Mouse (Mus musculus) mature B cell (primary cell): ENCODE measurements around the gene Cnpy2.

Source experiments
- in situ Hi-C: fragments of 300-500 bp; cut with MboI; formaldehyde crosslinking; loops from 2 replicates; pipeline ENCODE4 v1.14.3; 2019

The Cnpy2 gene

GRCm38 (mm10) chr10:128315578-128315977 is 6.7 kb upstream of the Cnpy2 start:
- in situ Hi-C loops: no loop called here

- in situ Hi-C loops: no loop called here
Measured at GRCm38 (mm10) chr10:128321641-128322040, 618 bp upstream of the Cnpy2 start.

- in situ Hi-C loops: no loop called here
Measured at GRCm38 (mm10) chr10:128323516-128323915, 1.3 kb downstream of the Cnpy2 start.

- in situ Hi-C loops: no loop called here
Measured at GRCm38 (mm10) chr10:128326825-128327224, 4.6 kb downstream of the Cnpy2 start.

- in situ Hi-C loops: no loop called here
Measured at GRCm38 (mm10) chr10:128327610-128328009, 5.4 kb downstream of the Cnpy2 start.

- in situ Hi-C loops: loop anchor here (10.0 kb wide), 1 partner anchor 122 kb away; the partner anchor contains the start of gene Smarcc2
Measured at GRCm38 (mm10) chr10:128332358-128333249, 10.3 kb downstream of the Cnpy2 start.

GRCm38 (mm10) chr10:128335582-128335981 is 13.3 kb downstream of the Cnpy2 start:
- in situ Hi-C loops: loop anchor here (10.0 kb wide), 1 partner anchor 119 kb away; the partner anchor contains the start of gene Smarcc2

GRCm38 (mm10) chr10:128336195-128336594 is 13.9 kb downstream of the Cnpy2 start:
- in situ Hi-C loops: loop anchor here (10.0 kb wide), 1 partner anchor 119 kb away; the partner anchor contains the start of gene Smarcc2

- in situ Hi-C loops: loop anchor here (10.0 kb wide), 1 partner anchor 118 kb away; the partner anchor contains the start of gene Smarcc2
Measured at GRCm38 (mm10) chr10:128336597-128336996, 14.3 kb downstream of the Cnpy2 start.

GRCm38 (mm10) chr10:128337306-128338181 is 15.3 kb downstream of the Cnpy2 start, which contains the start of gene Cs:
TSS of gene Cs (plus strand) at chr10:128337734.
- in situ Hi-C loops: loop anchor here (10.0 kb wide), 1 partner anchor 117 kb away; the partner anchor contains the start of gene Smarcc2

- in situ Hi-C loops: loop anchor here (10.0 kb wide), 1 partner anchor 116 kb away; the partner anchor contains the start of gene Smarcc2
Measured at GRCm38 (mm10) chr10:128338415-128338814, 16.2 kb downstream of the Cnpy2 start.

- in situ Hi-C loops: loop anchor here (10.0 kb wide), 1 partner anchor 116 kb away; the partner anchor contains the start of gene Smarcc2
Measured at GRCm38 (mm10) chr10:128338948-128339347, 16.7 kb downstream of the Cnpy2 start.

GRCm38 (mm10) chr10:128340257-128340656 is 18.0 kb downstream of the Cnpy2 start:
- in situ Hi-C loops: no loop called here

- in situ Hi-C loops: no loop called here
Measured at GRCm38 (mm10) chr10:128343436-128343835, 21.2 kb downstream of the Cnpy2 start.

GRCm38 (mm10) chr10:128344568-128345275 is 22.5 kb downstream of the Cnpy2 start:
- in situ Hi-C loops: no loop called here

- in situ Hi-C loops: no loop called here
Measured at GRCm38 (mm10) chr10:128347541-128347940, 25.3 kb downstream of the Cnpy2 start.

GRCm38 (mm10) chr10:128358796-128359195 is 36.5 kb downstream of the Cnpy2 start:
- in situ Hi-C loops: no loop called here

GRCm38 (mm10) chr10:128359226-128359625 is 37.0 kb downstream of the Cnpy2 start:
- in situ Hi-C loops: no loop called here

GRCm38 (mm10) chr10:128361836-128362235 is 39.6 kb downstream of the Cnpy2 start:
- in situ Hi-C loops: no loop called here

- in situ Hi-C loops: no loop called here
Measured at GRCm38 (mm10) chr10:128362568-128362967, 40.3 kb downstream of the Cnpy2 start.

- in situ Hi-C loops: no loop called here
Measured at GRCm38 (mm10) chr10:128367899-128368401, 45.7 kb downstream of the Cnpy2 start.
